Mouse (Mus musculus): Measurements from ENCODE around the gene Olfr9. TPM values are rescaled to one million over a fixed set of nuclear protein-coding genes. Genes with fewer than 3 reads are reported as not detected.
"Not testable (repeated sequence)": the region's sequence is repeated elsewhere in the genome, so short reads cannot be mapped to it uniquely, and the experiment has no call there.

Gene Olfr9
- polyA plus RNA-seq, 1 experiment from 2014 or later: not detected

DNA sequence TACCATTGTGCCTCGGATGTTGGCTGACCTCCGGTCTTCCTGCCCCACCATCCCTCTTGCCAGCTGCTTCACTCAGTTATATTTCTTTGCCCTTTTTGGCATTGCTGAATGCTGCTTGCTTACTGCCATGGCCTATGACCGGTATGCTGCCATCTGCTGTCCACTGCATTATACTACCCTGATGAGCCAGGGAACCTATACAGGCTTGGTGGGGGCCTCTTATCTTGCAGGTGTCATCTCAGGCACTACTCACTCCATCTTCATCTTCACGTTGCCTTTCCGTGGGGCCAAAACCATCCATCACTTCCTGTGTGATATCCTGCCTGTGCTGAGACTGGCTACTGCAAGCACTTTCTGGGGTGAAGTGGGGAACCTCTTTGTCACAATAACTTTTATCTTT lies 22.3 kb downstream of the Olfr9 start:
- not testable (repeated sequence) for H3K27ac ChIP-seq (replicated peaks); ATAC-seq (ENCODE audit: low FRiP score)
- 63% methylated on average over 2 of the region's 5 CpGs for WGBS

GRCm38 (mm10) chr10:129014477-129014876 lies 25.2 kb downstream of the Olfr9 start:
- no peak overlapping the region for H3K4me2 ChIP-seq
- no peak for ATAC-seq (ENCODE audit: low FRiP score)

More for the DNA sequence above, 22.3 kb downstream of the Olfr9 start:
- H3K4me3 ChIP-seq (replicated peaks); H3K4me2 ChIP-seq; H3K36me3 ChIP-seq; H3K4me1 ChIP-seq; H3K9me3 ChIP-seq (replicated peaks); H3K27me3 ChIP-seq (replicated peaks); H3K9ac ChIP-seq (replicated peaks): not testable (repeated sequence)

GRCm38 (mm10) chr10:129023319-129023718 lies 34.1 kb downstream of the Olfr9 start:
- no peaks in the 10 kb centered on the region for H3K36me3 ChIP-seq
- ATAC-seq (ENCODE audit: low FRiP score): no peak
- H3K4me1 ChIP-seq: no peaks in the 10 kb centered on the region
- H3K4me2 ChIP-seq: no peak overlapping the region
- H3K27ac ChIP-seq (replicated peaks): no peak overlapping the region
- H3K9me3 ChIP-seq (replicated peaks): no peaks in the 10 kb centered on the region
- H3K9ac ChIP-seq (replicated peaks): no peak overlapping the region
- H3K27me3 ChIP-seq (replicated peaks): no peaks in the 10 kb centered on the region
- H3K4me3 ChIP-seq (replicated peaks): no peak overlapping the region

More at GRCm38 (mm10) chr10:129014477-129014876, 25.2 kb downstream of the Olfr9 start:
- Histone ChIP-seq H3K9me3 (replicated peaks) (no peaks in the 10 kb centered on the region), H3K4me1 (no peaks in the 10 kb centered on the region), H3K27me3 (replicated peaks) (no peaks in the 10 kb centered on the region), H3K36me3 (no peaks in the 10 kb centered on the region), H3K4me3 (replicated peaks) (no peak overlapping the region), H3K9ac (replicated peaks) (no peak overlapping the region), H3K27ac (replicated peaks) (no peak overlapping the region)

DNA sequence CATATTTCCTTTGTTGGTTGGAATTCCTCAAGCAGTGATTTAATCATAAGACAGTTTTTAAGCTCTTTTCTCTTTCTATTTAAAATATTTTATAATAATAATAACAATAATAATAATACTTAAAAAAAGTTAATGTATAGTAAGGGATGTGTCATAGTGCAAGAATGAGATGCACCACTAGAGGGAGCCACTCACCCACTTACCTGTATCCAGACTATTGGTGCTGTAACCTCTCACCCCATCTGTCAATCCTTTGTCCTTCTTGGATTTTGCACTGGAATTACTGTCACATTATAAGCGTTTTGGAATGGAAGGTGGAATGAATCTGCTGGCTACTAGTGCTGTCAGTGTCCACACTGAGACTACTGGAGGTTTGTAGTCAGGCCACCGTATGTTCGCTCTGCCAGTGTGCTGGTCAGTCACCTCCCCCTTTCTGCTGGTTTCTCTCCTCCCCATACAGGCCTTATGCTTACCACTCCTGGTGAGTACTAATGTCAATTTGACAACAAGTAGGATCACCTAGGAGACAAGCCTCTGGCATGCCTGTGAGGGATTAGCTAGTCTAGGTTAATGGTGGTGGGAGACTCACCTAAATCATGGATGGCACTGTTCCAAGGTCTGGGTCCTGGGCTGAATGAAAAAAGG lies 36.9 kb downstream of the Olfr9 start:
- 60% methylated on average over 3 of the region's 3 CpGs for WGBS
- ATAC-seq (ENCODE audit: low FRiP score): peak; percentile 82
- Histone ChIP-seq H3K27me3 (replicated peaks) (no peaks in the 10 kb centered on the region), H3K4me2 (no peak overlapping the region), H3K4me1 (no peaks in the 10 kb centered on the region), H3K4me3 (replicated peaks) (no peak overlapping the region), H3K27ac (replicated peaks) (no peak overlapping the region), H3K36me3 (no peaks in the 10 kb centered on the region), H3K9ac (replicated peaks) (no peak overlapping the region), H3K9me3 (replicated peaks) (no peaks in the 10 kb centered on the region)

DNA sequence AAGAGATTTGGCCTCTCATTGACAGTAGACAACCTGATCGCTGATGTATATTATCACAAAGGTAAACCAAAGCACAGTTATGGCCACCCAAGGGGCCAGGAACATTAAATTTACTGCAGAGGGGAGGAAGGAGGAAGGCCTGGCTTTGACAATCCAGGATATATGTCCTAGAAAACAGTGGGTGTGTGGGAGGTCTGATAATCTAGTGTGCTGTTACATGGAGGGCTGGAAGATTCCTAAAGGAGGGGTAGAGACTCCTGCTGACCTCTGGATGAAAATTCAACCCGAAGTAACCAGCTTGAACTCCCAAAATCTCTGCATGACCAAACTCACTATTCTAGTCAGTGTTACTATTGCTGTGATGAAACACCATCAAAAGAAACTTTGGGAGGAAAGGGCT lies 39.1 kb downstream of the Olfr9 start:
- 86% methylated on average over 2 of the region's 2 CpGs for WGBS
- no peak for ATAC-seq (ENCODE audit: low FRiP score)
- H3K4me2 ChIP-seq: no peak overlapping the region
- H3K9ac ChIP-seq (replicated peaks): no peak overlapping the region
- H3K4me1 ChIP-seq: no peaks in the 10 kb centered on the region
- H3K27me3 ChIP-seq (replicated peaks): no peaks in the 10 kb centered on the region
- no peaks in the 10 kb centered on the region for H3K36me3 ChIP-seq
- H3K27ac ChIP-seq (replicated peaks): no peak overlapping the region
- H3K4me3 ChIP-seq (replicated peaks): no peak overlapping the region
- no peaks in the 10 kb centered on the region for H3K9me3 ChIP-seq (replicated peaks)

- no peak for ATAC-seq (ENCODE audit: low FRiP score)
- H3K4me2 ChIP-seq: no peak within 1 kb of the TSS
- WGBS: 83% methylated on average over 3 of the region's 3 CpGs
- H3K36me3 ChIP-seq: no peaks in the 10 kb centered on the region
- H3K9ac ChIP-seq (replicated peaks): no peak within 1 kb of the TSS
- H3K4me3 ChIP-seq (replicated peaks): no peak within 1 kb of the TSS
- H3K27me3 ChIP-seq (replicated peaks): no peaks in the 10 kb centered on the region
- no peaks in the 10 kb centered on the region for H3K4me1 ChIP-seq
- no peaks in the 10 kb centered on the region for H3K9me3 ChIP-seq (replicated peaks)
- H3K27ac ChIP-seq (replicated peaks): no peak within 1 kb of the TSS
These were observed 50.6 kb downstream of the Olfr9 start, which contains the start of gene Olfr764-ps1 for GRCm38 (mm10) chr10:129039796-129040195. Gene Olfr764-ps1 (minus strand): TSS chr10:129039896.

Other genes starting within 250 kb of the Olfr9 start
- 7.7 and 13.2 TPM in 2 replicates for gene Dgka, start 244.6 kb upstream of the Olfr9 start, polyA plus RNA-seq (2015; fragmentation: Nextera tagmentation; extraction: Ambion mirVana)
- 41.7 and 42.7 TPM in 2 replicates for gene Pym1, start 241.5 kb upstream of the Olfr9 start, polyA plus RNA-seq (2015; fragmentation: Nextera tagmentation; extraction: Ambion mirVana)
- gene Mmp19, start 198.5 kb upstream of the Olfr9 start, polyA plus RNA-seq (2015; fragmentation: Nextera tagmentation; extraction: Ambion mirVana): 0.56 and 0.88 TPM in 2 replicates
- 50.6 TPM in 2 replicates for gene Dnajc14, start 185.4 kb upstream of the Olfr9 start, polyA plus RNA-seq (2015; fragmentation: Nextera tagmentation; extraction: Ambion mirVana)
- 14.4 and 16.6 TPM in 2 replicates for gene Tmem198b, start 185.1 kb upstream of the Olfr9 start, polyA plus RNA-seq (2015; fragmentation: Nextera tagmentation; extraction: Ambion mirVana)
- 147 and 153 TPM in 2 replicates for gene Sarnp, start 172.1 kb upstream of the Olfr9 start, polyA plus RNA-seq (2015; fragmentation: Nextera tagmentation; extraction: Ambion mirVana)
- gene Ormdl2, start 167.8 kb upstream of the Olfr9 start, polyA plus RNA-seq (2015; fragmentation: Nextera tagmentation; extraction: Ambion mirVana): 23.5 and 34.2 TPM in 2 replicates
- 6.8 and 9.0 TPM in 2 replicates for gene Gdf11, start 97.7 kb upstream of the Olfr9 start, polyA plus RNA-seq (2015; fragmentation: Nextera tagmentation; extraction: Ambion mirVana)
- 254 and 295 TPM in 2 replicates for gene Cd63, start 88.4 kb upstream of the Olfr9 start, polyA plus RNA-seq (2015; fragmentation: Nextera tagmentation; extraction: Ambion mirVana)
- gene Rdh5, start 66.5 kb upstream of the Olfr9 start, polyA plus RNA-seq (2015; fragmentation: Nextera tagmentation; extraction: Ambion mirVana): 15.7 and 19.8 TPM in 2 replicates
- 248 and 265 TPM in 2 replicates for gene Bloc1s1, start 65.4 kb upstream of the Olfr9 start, polyA plus RNA-seq (2015; fragmentation: Nextera tagmentation; extraction: Ambion mirVana)
- 7.2 and 8.8 TPM in 2 replicates for gene Itga7, start 55.6 kb upstream of the Olfr9 start, polyA plus RNA-seq (2015; fragmentation: Nextera tagmentation; extraction: Ambion mirVana)
- gene Mettl7b, start 28.4 kb upstream of the Olfr9 start, polyA plus RNA-seq (2015; fragmentation: Nextera tagmentation; extraction: Ambion mirVana): 0.19 TPM in 1 of 2 replicates, not detected in the other
- gene Olfr763, start 21.4 kb downstream of the Olfr9 start, polyA plus RNA-seq (2015; fragmentation: Nextera tagmentation; extraction: Ambion mirVana): not detected in 2 replicates
- not detected in 2 replicates for gene Olfr764-ps1, start 50.5 kb downstream of the Olfr9 start, polyA plus RNA-seq (2015; fragmentation: Nextera tagmentation; extraction: Ambion mirVana)
- not detected in 2 replicates for gene Olfr765, start 60.6 kb downstream of the Olfr9 start, polyA plus RNA-seq (2015; fragmentation: Nextera tagmentation; extraction: Ambion mirVana)
- not detected in 2 replicates for gene Olfr766-ps1, start 79.5 kb downstream of the Olfr9 start, polyA plus RNA-seq (2015; fragmentation: Nextera tagmentation; extraction: Ambion mirVana)
- not detected in 2 replicates for gene Olfr767, start 93.5 kb downstream of the Olfr9 start, polyA plus RNA-seq (2015; fragmentation: Nextera tagmentation; extraction: Ambion mirVana)
- gene Olfr768, start 109.9 kb downstream of the Olfr9 start, polyA plus RNA-seq (2015; fragmentation: Nextera tagmentation; extraction: Ambion mirVana): not detected in 2 replicates
- not detected in 2 replicates for gene Olfr769, start 128.4 kb downstream of the Olfr9 start, polyA plus RNA-seq (2015; fragmentation: Nextera tagmentation; extraction: Ambion mirVana)
- gene Olfr770, start 149.6 kb downstream of the Olfr9 start, polyA plus RNA-seq (2015; fragmentation: Nextera tagmentation; extraction: Ambion mirVana): not detected in 2 replicates
- gene Olfr771, start 175.3 kb downstream of the Olfr9 start, polyA plus RNA-seq (2015; fragmentation: Nextera tagmentation; extraction: Ambion mirVana): not detected in 2 replicates
- gene Olfr772, start 188.5 kb downstream of the Olfr9 start, polyA plus RNA-seq (2015; fragmentation: Nextera tagmentation; extraction: Ambion mirVana): not detected in 2 replicates
- gene Olfr773, start 198.0 kb downstream of the Olfr9 start, polyA plus RNA-seq (2015; fragmentation: Nextera tagmentation; extraction: Ambion mirVana): not detected in 2 replicates
- gene Olfr774, start 246.8 kb downstream of the Olfr9 start, polyA plus RNA-seq (2015; fragmentation: Nextera tagmentation; extraction: Ambion mirVana): not detected in 2 replicates